Mouse (Mus musculus): ENCODE data around the gene Rsph6a. TPM values are rescaled to one million over a fixed set of nuclear protein-coding genes. Genes with fewer than 3 reads are reported as not detected.

The Rsph6a gene
- not detected in 2 replicates for polyA plus RNA-seq (2015; fragmentation: Nextera tagmentation; extraction: Ambion mirVana)

DNA sequence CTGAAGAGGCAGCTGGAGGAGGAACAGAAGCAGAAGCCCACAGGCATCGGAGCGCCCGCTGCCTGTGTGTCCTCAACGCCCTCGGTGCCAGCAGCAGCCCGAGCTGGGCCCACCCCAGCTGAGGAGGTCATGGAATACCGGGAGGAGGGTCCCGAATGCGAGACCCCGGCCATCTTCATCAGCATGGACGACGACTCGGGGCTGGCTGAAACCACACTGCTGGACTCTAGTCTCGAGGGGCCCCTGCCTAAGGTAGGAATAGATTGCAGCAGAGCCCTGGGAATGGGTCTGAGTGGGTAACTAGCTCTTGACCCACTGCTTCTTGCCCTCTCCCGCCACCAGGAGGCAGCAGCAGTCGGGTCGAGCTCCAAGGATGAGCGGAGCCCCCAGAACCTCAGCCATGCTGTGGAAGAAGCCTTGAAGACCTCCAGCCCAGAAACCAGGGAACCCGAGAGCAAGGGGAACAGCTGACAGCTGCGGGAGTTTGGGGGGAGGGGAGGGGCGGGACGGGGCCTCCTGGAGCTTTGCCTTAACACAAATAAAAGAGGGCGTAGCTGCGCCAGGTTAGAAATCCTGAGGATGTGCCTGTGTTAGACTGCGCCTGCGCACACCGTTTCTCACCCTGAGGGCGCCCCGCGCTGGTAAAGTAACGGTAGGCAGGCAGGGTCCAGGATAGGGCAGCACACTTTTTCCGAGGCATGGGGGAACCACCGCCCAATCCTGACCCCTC lies at the start of gene Rsph6a:
TSS of gene Rsph6a (plus strand) at position 644 of the 730 bp plus-strand sequence.
- no peak within 1 kb of the TSS for H3K27ac ChIP-seq
- peaks cover 9% of the 10 kb centered on the region for H3K4me1 ChIP-seq
- peak; percentile 46 for ATAC-seq (replicated peaks; ENCODE audit: low FRiP score)
- H3K4me3 ChIP-seq (replicated peaks): no peak within 1 kb of the TSS; the same call in 1 of the 2 replicates
- no peaks in the 10 kb centered on the region for H3K27me3 ChIP-seq
- H3K36me3 ChIP-seq: peaks cover 53% of the 10 kb centered on the region
- H3K9ac ChIP-seq: no peak within 1 kb of the TSS
- H3K9me3 ChIP-seq (replicated peaks): no peaks in the 10 kb centered on the region
- H3K4me2 ChIP-seq: peak within 1 kb of the TSS; percentile 48
- WGBS: 22% methylated on average over 33 of the region's 33 CpGs

DNA sequence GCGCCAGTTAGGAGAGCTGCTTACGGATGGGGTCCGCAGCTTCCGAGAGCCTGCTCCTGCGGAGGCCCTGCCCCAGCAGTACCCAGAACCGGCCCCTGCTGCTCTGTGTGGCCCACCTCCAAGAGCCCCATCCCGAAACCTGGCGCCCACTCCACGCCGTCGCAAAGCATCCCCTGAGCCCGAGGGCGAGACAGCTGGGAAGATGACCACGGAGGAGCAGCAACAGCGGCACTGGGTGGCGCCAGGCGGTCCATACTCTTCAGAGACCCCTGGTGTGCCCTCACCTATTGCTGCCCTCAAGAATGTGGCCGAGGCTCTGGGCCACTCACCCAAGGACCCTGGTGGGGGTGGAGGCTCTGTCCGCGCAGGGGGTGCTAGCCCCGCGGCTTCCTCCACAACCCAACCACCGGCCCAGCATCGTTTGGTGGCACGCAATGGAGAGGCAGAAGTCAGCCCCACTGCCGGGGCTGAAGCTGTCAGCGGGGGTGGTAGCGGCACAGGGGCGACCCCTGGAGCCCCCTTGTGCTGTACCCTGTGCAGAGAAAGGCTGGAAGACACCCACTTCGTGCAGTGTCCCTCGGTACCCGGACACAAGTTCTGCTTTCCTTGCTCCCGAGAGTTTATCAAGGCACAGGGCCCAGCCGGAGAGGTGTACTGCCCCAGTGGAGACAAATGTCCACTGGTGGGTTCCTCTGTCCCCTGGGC lies 48.9 kb upstream of the Rsph6a start:
- H3K27ac ChIP-seq: no peak overlapping the region
- peak overlapping the region; percentile 88 for H3K4me3 ChIP-seq (replicated peaks)
- H3K9me3 ChIP-seq (replicated peaks): no peaks in the 10 kb centered on the region
- no peaks in the 10 kb centered on the region for H3K27me3 ChIP-seq
- no peak for ATAC-seq (replicated peaks; ENCODE audit: low FRiP score)
- peak overlapping the region; percentile 90 for H3K4me2 ChIP-seq
- peaks cover 67% of the 10 kb centered on the region for H3K4me1 ChIP-seq
- peak overlapping the region; percentile 94; the same call in 1 of the 2 replicates for H3K9ac ChIP-seq
- H3K36me3 ChIP-seq: peaks cover 26% of the 10 kb centered on the region
- WGBS: 77% methylated on average over 34 of the region's 34 CpGs

DNA sequence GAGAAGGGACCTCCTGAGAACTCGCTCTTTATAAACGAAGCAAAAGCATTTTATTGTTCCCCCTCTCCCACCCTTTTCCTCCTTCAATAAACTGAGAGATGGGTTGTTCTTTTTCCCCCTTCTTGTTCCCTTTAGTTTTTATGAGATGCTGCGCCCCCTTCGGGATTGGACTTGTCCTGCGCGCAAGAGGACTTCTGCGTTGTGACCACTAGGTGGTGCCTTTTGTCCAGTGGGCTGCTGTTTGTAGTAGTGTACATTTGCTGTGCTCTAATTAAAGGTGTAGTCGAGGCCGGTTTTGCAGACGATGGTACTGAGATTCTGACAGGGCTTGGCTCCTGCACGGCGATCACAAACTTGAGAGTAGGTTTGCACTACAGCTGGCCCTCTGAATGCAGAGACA lies 48.0 kb upstream of the Rsph6a start:
- no peak; the same call in 1 of the 2 replicates for ATAC-seq (replicated peaks; ENCODE audit: low FRiP score)
- peak overlapping the region; percentile 90 for H3K4me2 ChIP-seq
- peak overlapping the region; percentile 65 for H3K27ac ChIP-seq
- H3K4me1 ChIP-seq: peaks cover 58% of the 10 kb centered on the region
- no peaks in the 10 kb centered on the region for H3K9me3 ChIP-seq (replicated peaks)
- peak overlapping the region; percentile 88; the same call in 1 of the 2 replicates for H3K4me3 ChIP-seq (replicated peaks)
- WGBS: 9% methylated on average over 12 of the region's 12 CpGs
- H3K36me3 ChIP-seq: peaks cover 26% of the 10 kb centered on the region
- H3K9ac ChIP-seq: no peak overlapping the region
- H3K27me3 ChIP-seq: no peaks in the 10 kb centered on the region

DNA sequence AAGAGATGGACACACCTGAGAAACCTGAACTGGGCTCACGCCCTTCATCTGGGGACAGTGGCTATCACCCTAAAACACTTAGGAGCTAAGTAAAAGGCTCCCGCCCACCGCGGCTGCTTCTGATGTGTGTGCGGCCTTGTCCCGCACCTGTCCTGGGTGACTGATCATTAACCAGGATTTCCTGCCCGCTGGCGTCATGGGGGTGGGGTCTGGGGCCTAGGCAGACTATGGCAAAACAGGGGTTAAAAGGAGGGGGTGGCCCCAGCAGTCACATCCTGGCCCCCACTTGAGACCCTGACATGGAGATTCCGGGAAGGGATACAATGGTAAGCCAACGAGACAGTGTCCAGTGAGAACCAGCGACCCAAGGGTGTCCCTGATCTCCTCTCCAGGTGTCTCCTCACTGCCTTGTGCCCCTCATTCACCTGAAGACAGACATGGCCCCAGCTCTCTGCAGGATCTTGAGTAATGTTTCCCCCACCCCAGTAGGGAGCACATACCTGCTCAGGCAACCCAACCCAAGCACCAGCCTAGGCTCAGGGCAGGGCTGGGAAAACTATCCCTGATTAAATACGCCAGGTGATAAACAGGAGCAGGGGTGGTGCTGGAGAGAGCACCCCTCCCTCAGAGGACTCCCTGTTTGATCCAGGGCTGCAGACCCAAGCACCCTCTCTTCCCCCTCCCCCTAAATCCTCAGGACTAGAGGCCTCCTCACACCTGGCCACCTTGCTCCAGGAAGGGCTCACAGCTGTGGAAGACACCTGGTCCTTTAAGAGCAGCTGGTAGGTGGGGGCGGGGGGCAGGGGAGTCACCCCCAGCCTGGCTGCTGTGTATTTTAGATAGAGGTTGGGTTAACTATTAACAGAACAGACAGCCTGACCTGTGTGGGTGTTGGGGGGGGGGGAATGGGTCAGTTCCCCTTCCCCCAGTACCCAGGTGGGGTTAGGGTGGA lies 47.2 kb upstream of the Rsph6a start:
- Histone ChIP-seq H3K27ac (peak overlapping the region; percentile 65), H3K4me1 (peaks cover 58% of the 10 kb centered on the region), H3K4me3 (replicated peaks) (0 out of 2 replicates have a peak overlapping the region, but pooled peaks have one; percentile 88), H3K36me3 (peaks cover 26% of the 10 kb centered on the region), H3K9ac (0 out of 2 replicates have a peak overlapping the region, but pooled peaks have one; percentile 24), H3K4me2 (peak overlapping the region; percentile 90), H3K9me3 (replicated peaks) (no peaks in the 10 kb centered on the region), H3K27me3 (no peaks in the 10 kb centered on the region)
- 56% methylated on average over 13 of the region's 13 CpGs for WGBS
- no peak for ATAC-seq (replicated peaks; ENCODE audit: low FRiP score)

DNA sequence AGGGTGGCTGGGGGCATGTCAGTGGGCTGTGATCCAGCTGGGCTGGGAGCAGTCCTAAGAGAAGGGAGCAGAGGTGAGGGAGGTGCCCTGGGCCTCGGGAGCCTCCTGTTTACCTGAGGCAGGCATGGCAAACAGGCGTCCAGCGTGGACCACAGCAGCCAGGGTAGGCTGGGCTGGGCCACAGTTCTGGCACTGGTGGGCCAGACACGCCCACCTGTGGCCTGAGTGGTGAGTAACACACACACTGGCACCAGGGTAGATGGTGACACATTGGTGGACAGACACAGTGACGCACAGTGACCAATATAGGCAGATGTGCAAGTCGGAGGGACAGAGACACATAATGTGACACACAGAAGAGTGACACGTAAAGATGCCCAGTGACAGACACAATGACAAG lies 43.9 kb upstream of the Rsph6a start:
- 78% methylated on average over 7 of the region's 7 CpGs for WGBS
- Histone ChIP-seq H3K4me2 (no peak overlapping the region), H3K4me3 (replicated peaks) (no peak overlapping the region), H3K36me3 (peaks cover 20% of the 10 kb centered on the region), H3K9me3 (replicated peaks) (no peaks in the 10 kb centered on the region), H3K9ac (no peak overlapping the region), H3K27me3 (no peaks in the 10 kb centered on the region), H3K27ac (no peak overlapping the region), H3K4me1 (peaks cover 46% of the 10 kb centered on the region)
- no peak for ATAC-seq (replicated peaks; ENCODE audit: low FRiP score)

DNA sequence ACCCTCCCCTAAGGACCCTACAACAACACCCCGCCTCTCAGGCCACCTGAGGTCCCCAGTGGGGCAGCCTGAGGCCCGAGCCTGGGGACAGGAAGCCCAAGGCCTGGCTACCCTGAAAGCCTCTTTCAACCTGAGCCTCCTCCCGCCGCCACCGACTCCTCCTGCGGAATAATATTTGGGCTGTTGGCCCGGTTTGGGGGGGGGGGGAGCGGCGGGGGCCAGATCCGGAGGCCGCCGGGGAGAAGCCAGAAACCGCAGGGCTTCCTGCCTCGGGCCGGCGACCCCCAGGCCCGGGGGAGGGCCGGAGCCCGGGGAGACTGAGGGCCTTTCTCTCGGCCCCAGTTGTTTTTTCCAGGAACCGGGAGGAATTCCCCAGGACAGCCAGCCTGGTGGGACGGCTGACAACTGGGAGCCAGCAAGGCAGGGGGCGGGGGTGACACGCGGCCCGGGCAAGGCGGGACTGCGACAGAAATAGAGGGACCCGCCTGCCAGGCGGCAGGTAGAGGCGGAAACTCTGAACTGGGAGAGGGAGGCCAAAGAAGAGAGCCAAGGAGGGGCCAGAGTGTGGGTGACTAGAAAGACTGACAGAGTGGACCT lies 42.4 kb upstream of the Rsph6a start:
- Histone ChIP-seq H3K27me3 (no peaks in the 10 kb centered on the region), H3K4me1 (peaks cover 30% of the 10 kb centered on the region), H3K9ac (peak overlapping the region; percentile 53), H3K4me2 (peak overlapping the region; percentile 75), H3K4me3 (replicated peaks) (peak overlapping the region; percentile 44), H3K27ac (peak overlapping the region; percentile 81), H3K36me3 (peaks cover 6% of the 10 kb centered on the region; the same call in 1 of the 2 replicates), H3K9me3 (replicated peaks) (no peaks in the 10 kb centered on the region)
- ATAC-seq (replicated peaks; ENCODE audit: low FRiP score): peak; percentile 31; the same call in 1 of the 2 replicates
- WGBS: 3% methylated on average over 31 of the region's 31 CpGs

DNA sequence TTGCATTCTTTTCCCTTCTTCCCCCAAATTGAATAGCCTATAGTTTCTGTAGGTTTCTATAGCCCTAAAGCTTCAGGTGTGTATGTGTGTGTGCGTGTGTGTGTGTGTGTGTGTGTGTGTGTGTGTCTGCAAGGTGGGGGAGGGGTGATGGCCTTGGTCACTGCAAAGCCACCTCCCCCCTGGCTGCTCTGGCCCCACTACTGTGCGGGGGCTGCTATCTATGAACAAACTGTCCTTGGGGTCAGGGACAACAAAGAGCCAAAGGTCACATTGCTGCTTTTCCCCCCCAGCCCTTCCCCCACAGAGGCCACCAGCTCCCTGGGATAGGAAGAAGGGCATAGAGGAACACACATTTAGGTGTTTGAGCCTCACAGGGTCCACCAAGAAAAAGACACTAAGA lies 41.6 kb upstream of the Rsph6a start:
- Histone ChIP-seq H3K9ac (no peak overlapping the region), H3K4me3 (replicated peaks) (no peak overlapping the region), H3K9me3 (replicated peaks) (no peaks in the 10 kb centered on the region), H3K27ac (no peak overlapping the region; the same call in 1 of the 2 replicates), H3K4me2 (peak overlapping the region; percentile 75; the same call in 1 of the 2 replicates), H3K36me3 (no peaks in the 10 kb centered on the region), H3K27me3 (no peaks in the 10 kb centered on the region), H3K4me1 (peaks cover 23% of the 10 kb centered on the region)
- WGBS: 42% methylated on average over 2 of the region's 2 CpGs
- ATAC-seq (replicated peaks; ENCODE audit: low FRiP score): no peak

DNA sequence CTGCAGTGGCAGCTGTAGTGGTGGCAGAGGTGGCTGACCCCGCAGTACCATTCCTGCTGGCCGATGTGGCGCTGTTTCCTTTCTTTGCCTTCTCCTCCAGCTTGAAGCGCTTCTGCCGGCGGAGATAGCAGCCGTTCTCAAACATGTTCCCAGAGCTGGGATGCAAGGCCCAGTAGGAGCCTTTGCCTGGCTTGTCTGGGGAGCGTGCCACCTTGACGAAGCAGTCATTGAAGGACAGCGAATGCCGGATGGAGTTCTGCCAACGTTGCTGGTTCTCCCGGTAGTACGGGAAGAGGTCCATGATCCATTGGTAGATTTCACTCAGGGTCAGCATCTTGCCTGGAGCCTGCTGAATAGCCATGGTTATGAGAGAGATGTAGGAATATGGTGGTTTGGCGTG lies 40.0 kb upstream of the Rsph6a start:
- no peak for ATAC-seq (replicated peaks; ENCODE audit: low FRiP score)
- Histone ChIP-seq H3K4me2 (no peak overlapping the region), H3K9ac (no peak overlapping the region), H3K27ac (no peak overlapping the region), H3K4me3 (replicated peaks) (no peak overlapping the region), H3K4me1 (peaks cover 17% of the 10 kb centered on the region), H3K27me3 (no peaks in the 10 kb centered on the region), H3K9me3 (replicated peaks) (no peaks in the 10 kb centered on the region), H3K36me3 (no peaks in the 10 kb centered on the region)
- WGBS: 72% methylated on average over 15 of the region's 15 CpGs

DNA sequence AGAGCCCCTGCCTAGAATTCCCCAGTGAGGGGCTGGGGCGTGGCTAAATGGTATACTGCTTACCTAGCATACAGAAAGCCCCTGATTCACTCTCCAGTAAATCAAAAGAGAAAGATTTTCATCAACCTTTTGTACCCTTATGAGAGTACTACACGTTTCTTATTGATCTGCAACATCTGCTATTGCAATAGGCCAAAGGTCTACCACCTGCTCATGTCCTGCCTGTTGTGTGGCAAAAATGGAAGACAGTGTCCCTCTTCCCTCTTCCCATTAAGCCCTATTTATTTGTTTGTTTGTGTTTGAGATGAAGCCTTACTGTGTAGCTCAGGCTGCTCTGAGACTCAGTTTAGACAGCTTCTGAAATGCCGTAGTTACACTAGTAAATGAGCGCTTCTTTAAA lies 38.4 kb upstream of the Rsph6a start:
- Histone ChIP-seq H3K27ac (no peak overlapping the region), H3K4me1 (peaks cover 20% of the 10 kb centered on the region), H3K9me3 (replicated peaks) (no peaks in the 10 kb centered on the region), H3K27me3 (peaks cover 11% of the 10 kb centered on the region), H3K4me3 (replicated peaks) (no peak overlapping the region), H3K36me3 (no peaks in the 10 kb centered on the region), H3K4me2 (no peak overlapping the region), H3K9ac (no peak overlapping the region)
- WGBS: 88% methylated on average over 4 of the region's 4 CpGs
- no peak for ATAC-seq (replicated peaks; ENCODE audit: low FRiP score)

DNA sequence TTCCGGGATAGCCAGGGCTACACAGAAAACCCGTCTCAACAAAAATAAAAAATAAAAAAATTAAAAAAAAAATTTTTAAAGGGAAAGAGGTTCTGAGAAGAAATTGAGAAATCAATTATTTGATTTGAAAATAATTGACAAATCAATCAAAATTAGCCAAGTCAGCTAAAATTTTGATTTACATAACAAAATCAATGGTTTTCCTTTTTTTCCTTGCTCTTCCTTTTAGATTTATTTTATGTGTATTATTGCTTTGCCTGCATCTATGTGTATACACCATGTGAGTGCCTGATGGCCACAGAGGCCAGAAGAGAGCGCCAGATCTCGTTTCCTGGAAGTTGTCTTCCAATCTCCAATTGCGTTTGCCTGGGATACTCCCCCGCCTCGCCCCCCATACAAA lies 36.6 kb upstream of the Rsph6a start:
- no peak for ATAC-seq (replicated peaks; ENCODE audit: low FRiP score)
- Histone ChIP-seq H3K4me3 (replicated peaks) (no peak overlapping the region), H3K27ac (no peak overlapping the region), H3K27me3 (peaks cover 30% of the 10 kb centered on the region), H3K36me3 (no peaks in the 10 kb centered on the region), H3K4me2 (no peak overlapping the region), H3K4me1 (peaks cover 6% of the 10 kb centered on the region), H3K9me3 (replicated peaks) (no peaks in the 10 kb centered on the region), H3K9ac (no peak overlapping the region)
- 84% methylated on average over 7 of the region's 7 CpGs for WGBS

DNA sequence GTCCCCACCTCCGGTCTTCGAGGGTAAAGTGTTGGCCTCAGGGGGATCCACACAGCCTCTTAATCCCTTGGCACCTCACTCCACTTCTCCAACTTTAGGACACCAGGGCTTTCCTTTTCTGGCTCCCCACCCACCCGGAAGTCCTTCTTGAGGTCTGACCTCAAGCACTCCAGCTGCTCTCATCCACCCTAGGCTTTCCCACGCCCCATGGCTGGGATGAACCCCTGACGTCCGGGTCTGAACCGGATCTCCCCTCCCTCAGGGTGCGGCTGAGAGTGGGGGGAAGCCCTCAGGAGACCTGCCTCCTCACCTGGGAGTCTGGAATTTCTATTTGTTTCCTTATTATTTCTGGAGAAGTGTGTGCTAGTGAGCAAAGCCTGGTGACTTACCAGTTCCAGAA lies 33.4 kb upstream of the Rsph6a start:
- no peak for ATAC-seq (replicated peaks; ENCODE audit: low FRiP score)

More for the DNA sequence above, 33.4 kb upstream of the Rsph6a start:
- H3K4me1 ChIP-seq: peaks cover 27% of the 10 kb centered on the region
- no peak overlapping the region for H3K4me3 ChIP-seq (replicated peaks)
- WGBS: 14% methylated on average over 8 of the region's 8 CpGs
- H3K27me3 ChIP-seq: peaks cover 40% of the 10 kb centered on the region
- no peak overlapping the region for H3K4me2 ChIP-seq
- no peaks in the 10 kb centered on the region for H3K9me3 ChIP-seq (replicated peaks)
- H3K36me3 ChIP-seq: no peaks in the 10 kb centered on the region
- H3K9ac ChIP-seq: no peak overlapping the region
- no peak overlapping the region for H3K27ac ChIP-seq
